Mouse (Mus musculus) midbrain, embryonic 12.5 days (tissue): Measurements from ENCODE around the gene Rpl10a. TPM values are rescaled to one million over a fixed set of nuclear protein-coding genes. Genes with fewer than 3 reads are reported as not detected.

ENCODE experiments used
- ATAC-seq: fragments of 200-750 bp; cut with Nextera tagmentation; 2 replicates; pipeline ENCODE4 v1.8.0; 2017; ENCODE audit warnings: low read depth, moderate TSS enrichment, moderate library complexity; ENCODE audit not compliant: low FRiP score
- H3K27ac ChIP-seq: fragments of 300-500 bp; sonication (generic); replicated peaks from 2 replicates; pipeline ENCODE4 v1.5.1; 2016; ENCODE audit warnings: mild to moderate bottlenecking
- H3K27me3 ChIP-seq: fragments of 300-500 bp; sonication (generic); 2 replicates; pipeline ENCODE4 v1.6.1; 2016; ENCODE audit warnings: mild to moderate bottlenecking
- H3K36me3 ChIP-seq: fragments of 300-500 bp; sonication (generic); 2 replicates; pipeline ENCODE4 v1.6.1; 2016
- H3K4me1 ChIP-seq: fragments of 300-500 bp; sonication (generic); 2 replicates; pipeline ENCODE4 v1.6.1; 2016
- H3K4me2 ChIP-seq: fragments of 300-500 bp; sonication (generic); replicated peaks from 2 replicates; pipeline ENCODE4 v1.6.1; 2016; ENCODE audit warnings: mild to moderate bottlenecking, moderate library complexity
- H3K4me3 ChIP-seq: fragments of 300-500 bp; sonication (generic); 2 replicates; pipeline ENCODE4 v1.5.1; 2016; ENCODE audit warnings: mild to moderate bottlenecking
- H3K9ac ChIP-seq: fragments of 300-500 bp; sonication (generic); replicated peaks from 2 replicates; pipeline ENCODE4 v1.6.1; 2016; ENCODE audit warnings: mild to moderate bottlenecking, moderate library complexity
- H3K9me3 ChIP-seq: fragments of 300-500 bp; sonication (generic); 2 replicates; pipeline ENCODE4 v1.6.1; 2016; ENCODE audit warnings: mild to moderate bottlenecking
- WGBS: fragments of 180-500 bp; shearing (Covaris S2); methylation state at CpG from one replicate; pipeline ENCODE4 v1.1.7; 2016; 5-methylcytosine and 5-hydroxymethylcytosine counted together
- polyA plus RNA-seq: library from polyadenylated mRNA; unstranded; fragments of >200 nt; fragmentation: Nextera tagmentation; extraction: Ambion mirVana; gene quantifications from 2 replicates; pipeline ENCODE4 v1.2.1, GENCODE M21; 2016

Rpl10a gene
- polyA plus RNA-seq, 1 experiment from 2014 or later: 329 TPM

DNA sequence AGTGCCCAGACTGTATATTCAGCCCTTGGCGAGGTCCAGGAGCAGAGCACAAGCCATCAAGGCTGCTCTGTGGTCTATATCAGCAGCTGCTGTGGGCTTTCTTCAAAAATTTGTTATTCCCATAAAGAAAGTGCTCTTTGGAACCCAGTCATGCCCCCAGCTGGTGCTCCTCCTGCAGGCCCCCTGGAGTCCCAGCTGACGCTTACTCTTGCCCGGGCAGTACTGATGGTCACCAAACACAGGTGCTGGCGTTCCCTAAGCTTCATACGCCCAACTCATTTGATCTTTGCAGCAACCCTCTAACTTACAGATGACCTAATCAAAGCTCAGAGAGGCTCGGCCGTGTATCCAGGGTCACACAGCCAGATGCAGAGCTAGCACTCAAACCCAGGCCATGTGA is 9.3 kb downstream of the Rpl10a start:
- WGBS: 91% methylated on average over 7 of the region's 7 CpGs
- H3K27me3 ChIP-seq: peaks cover 5% of the 10 kb centered on the region; the same call in 1 of the 2 replicates
- H3K4me1 ChIP-seq: peaks cover 26% of the 10 kb centered on the region
- no peak overlapping the region for H3K4me3 ChIP-seq
- H3K9me3 ChIP-seq: no peaks in the 10 kb centered on the region
- H3K36me3 ChIP-seq: peaks cover 17% of the 10 kb centered on the region
- no peak overlapping the region for H3K4me2 ChIP-seq
- no peak overlapping the region for H3K27ac ChIP-seq
- H3K9ac ChIP-seq: no peak overlapping the region
- no peak for ATAC-seq

DNA sequence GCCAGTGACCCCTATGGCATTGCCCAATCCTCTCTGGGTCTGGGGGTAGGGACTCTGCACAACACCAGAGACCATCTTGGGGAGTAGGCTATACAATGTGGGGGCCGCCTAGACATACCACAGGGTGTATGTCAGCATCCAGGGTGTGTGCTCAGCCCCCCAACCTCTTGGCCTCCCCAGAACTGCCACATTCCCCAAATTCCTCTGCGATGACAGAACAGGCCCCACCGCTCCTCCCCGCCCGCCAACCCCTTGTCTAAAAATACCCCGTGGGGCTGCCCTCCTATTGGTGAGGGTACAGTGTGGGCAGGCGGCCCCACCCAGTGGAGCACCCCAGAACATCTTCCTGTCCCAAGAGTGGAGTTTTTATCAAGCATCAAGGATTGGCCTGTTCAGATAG is 12.3 kb downstream of the Rpl10a start:
- no peaks in the 10 kb centered on the region for H3K9me3 ChIP-seq
- 78% methylated on average over 7 of the region's 7 CpGs for WGBS
- peaks cover 24% of the 10 kb centered on the region for H3K4me1 ChIP-seq
- peak; percentile 21 for ATAC-seq
- H3K9ac ChIP-seq: peak overlapping the region; percentile 50
- peaks cover 7% of the 10 kb centered on the region for H3K36me3 ChIP-seq
- peak overlapping the region; percentile 50 for H3K4me2 ChIP-seq
- peaks cover 11% of the 10 kb centered on the region; the same call in 1 of the 2 replicates for H3K27me3 ChIP-seq
- no peak overlapping the region for H3K27ac ChIP-seq
- H3K4me3 ChIP-seq: no peak overlapping the region

DNA sequence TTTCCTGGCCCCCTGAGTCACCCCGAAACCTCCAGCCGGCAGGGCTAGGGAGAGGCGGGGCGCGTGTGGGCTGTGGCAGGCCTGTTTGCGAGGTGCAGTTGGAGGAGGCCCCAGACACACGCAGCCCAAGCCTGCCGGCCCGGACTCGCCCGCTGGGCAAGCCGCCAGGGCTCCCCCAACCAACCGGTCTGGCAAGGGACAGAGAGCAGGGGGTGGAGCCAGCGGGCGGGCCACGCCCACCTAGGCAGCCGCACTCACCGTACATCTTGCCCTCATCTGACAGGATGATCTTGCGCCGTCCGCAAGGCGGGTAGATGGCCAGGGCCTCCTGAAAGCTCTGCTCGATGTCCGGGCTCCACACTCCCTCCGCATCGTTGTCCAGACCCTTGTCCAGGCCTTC is 12.8 kb downstream of the Rpl10a start:
- Histone ChIP-seq H3K27ac (no peak overlapping the region), H3K4me1 (peaks cover 30% of the 10 kb centered on the region), H3K27me3 (peaks cover 11% of the 10 kb centered on the region; the same call in 1 of the 2 replicates), H3K36me3 (peaks cover 4% of the 10 kb centered on the region), H3K4me2 (peak overlapping the region; percentile 50), H3K4me3 (peak overlapping the region; percentile 23), H3K9ac (peak overlapping the region; percentile 50), H3K9me3 (no peaks in the 10 kb centered on the region)
- 5% methylated on average over 26 of the region's 26 CpGs for WGBS
- ATAC-seq: peak; percentile 69

DNA sequence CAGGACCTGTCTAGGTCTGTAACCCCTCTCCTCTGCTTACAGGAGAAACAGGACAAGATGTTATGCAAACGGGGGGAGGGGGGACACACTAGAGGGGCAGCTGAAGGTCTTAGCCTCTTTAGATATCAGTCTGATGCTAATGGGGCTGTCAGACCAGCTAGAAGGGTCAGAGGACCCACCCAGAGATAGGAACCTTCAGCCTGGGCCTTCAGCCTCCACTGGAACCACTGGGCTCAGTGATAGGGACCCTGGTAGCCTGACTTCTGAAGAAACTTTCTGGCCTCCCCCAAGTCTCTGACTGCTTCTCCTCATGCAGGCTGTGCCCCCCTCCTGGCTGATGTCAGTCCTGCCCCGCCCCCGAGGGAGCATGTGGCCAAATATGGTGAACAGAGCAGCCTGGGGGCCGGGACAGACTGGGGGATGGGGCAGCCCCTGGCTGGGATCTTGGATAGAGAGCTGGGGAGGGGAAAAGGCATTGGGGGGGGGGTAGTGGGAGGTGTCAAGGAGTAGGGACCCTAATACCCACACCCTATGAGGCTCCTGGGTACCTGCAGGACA is 15.9 kb downstream of the Rpl10a start:
- Histone ChIP-seq H3K27me3 (peaks cover 26% of the 10 kb centered on the region; the same call in 1 of the 2 replicates), H3K4me2 (no peak overlapping the region), H3K27ac (no peak overlapping the region), H3K36me3 (peaks cover 4% of the 10 kb centered on the region), H3K4me3 (no peak overlapping the region), H3K9me3 (no peaks in the 10 kb centered on the region), H3K9ac (no peak overlapping the region), H3K4me1 (peaks cover 42% of the 10 kb centered on the region)
- ATAC-seq: no peak
- 31% methylated on average over 4 of the region's 4 CpGs for WGBS

DNA sequence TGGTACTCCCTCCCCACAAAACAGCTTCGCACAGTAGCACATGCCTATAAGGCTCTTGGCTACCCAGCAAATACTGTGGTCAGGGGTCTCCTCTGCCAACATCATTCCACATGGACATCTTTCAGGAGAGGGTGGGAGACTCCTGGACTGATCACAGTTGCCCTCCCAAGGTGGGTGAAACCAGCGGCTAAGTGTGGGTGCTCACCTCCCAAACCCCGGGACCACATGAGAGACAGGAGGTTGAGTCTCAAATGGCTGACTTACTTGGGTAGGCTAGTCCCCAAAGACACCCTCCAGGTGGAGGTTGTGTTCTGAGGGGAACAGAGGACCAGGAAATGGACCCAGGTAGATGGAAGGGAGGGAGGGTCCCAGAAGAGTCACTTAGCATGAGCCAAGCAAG is 16.4 kb downstream of the Rpl10a start:
- no peak overlapping the region for H3K9ac ChIP-seq
- H3K4me3 ChIP-seq: no peak overlapping the region
- peaks cover 3% of the 10 kb centered on the region for H3K36me3 ChIP-seq
- no peak overlapping the region for H3K27ac ChIP-seq
- H3K4me2 ChIP-seq: no peak overlapping the region
- no peak for ATAC-seq
- 52% methylated on average over 3 of the region's 3 CpGs for WGBS
- H3K9me3 ChIP-seq: no peaks in the 10 kb centered on the region
- peaks cover 30% of the 10 kb centered on the region; the same call in 1 of the 2 replicates for H3K27me3 ChIP-seq
- H3K4me1 ChIP-seq: peaks cover 48% of the 10 kb centered on the region

DNA sequence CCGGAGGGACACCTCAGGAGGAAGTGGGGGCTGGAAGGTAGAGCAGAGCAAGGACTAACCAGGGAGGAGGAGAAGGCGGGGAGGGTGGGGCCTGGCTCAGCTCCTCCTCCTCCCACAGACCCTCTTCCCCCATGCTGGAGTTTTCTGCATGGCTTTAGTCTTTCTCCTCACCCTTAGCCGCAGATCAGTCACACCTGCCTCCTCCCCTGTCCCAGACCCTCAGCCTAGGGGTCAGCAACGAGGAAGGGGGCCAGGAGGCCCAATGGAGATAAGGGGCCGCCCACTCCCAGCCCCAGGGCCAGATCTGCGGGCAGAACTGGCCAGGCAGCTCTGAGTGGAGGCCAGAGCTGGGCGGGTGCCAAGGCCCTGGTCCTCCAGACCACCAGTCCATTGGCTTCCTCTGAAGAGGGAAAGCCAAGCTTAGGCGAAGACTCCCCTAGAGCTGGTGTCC is 17.0 kb downstream of the Rpl10a start:
- no peaks in the 10 kb centered on the region for H3K9me3 ChIP-seq
- H3K4me3 ChIP-seq: no peak overlapping the region
- 0 out of 2 replicates have a peak overlapping the region, but pooled peaks have one; percentile 21 for H3K9ac ChIP-seq
- H3K27ac ChIP-seq: peak overlapping the region; percentile 25; the same call in 1 of the 2 replicates
- H3K4me1 ChIP-seq: peaks cover 53% of the 10 kb centered on the region
- ATAC-seq: no peak
- peaks cover 31% of the 10 kb centered on the region; the same call in 1 of the 2 replicates for H3K27me3 ChIP-seq
- no peak overlapping the region for H3K4me2 ChIP-seq
- WGBS: 14% methylated on average over 8 of the region's 8 CpGs
- no peaks in the 10 kb centered on the region for H3K36me3 ChIP-seq

DNA sequence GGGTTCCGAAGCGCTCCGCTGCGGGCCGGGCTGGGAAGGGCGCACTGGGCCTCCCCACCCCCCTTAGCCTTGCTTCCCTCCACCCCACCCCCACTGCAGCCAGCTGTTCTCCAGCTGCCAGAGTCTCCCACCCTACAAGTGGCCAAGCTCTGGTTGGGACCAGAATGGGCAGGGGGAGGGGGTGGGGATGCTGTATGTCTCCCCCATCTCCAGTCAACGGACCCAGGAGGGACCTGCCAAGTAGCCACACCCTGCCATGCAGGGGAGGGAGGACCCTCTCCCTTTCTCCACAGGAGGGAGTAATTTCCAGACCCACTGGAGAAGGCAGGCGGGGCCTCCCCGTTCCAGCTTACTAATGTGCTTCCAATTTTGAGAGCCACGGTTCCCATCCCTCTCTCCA is 17.6 kb downstream of the Rpl10a start:
- Histone ChIP-seq H3K4me3 (no peak overlapping the region), H3K4me1 (peaks cover 49% of the 10 kb centered on the region)

DNA sequence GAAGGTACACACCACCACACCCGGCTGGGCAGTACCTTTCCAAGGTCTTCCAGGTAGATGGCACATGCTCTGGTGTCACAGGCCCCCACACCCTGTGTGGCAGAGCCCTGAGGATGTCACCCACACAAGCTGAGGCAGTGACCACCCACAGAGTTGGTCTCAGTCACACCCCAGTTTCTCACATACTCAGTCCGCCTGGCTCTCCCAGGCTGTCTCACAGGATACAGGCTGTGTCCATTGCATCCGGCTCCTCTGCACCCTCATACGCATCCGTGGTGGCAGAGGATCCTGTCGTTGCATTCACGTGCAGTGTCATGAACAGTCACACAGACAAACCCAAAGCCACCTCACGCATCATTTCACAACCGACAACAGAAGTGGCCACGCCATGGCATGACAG is 19.1 kb downstream of the Rpl10a start:
- no peak overlapping the region for H3K27ac ChIP-seq
- H3K36me3 ChIP-seq: no peaks in the 10 kb centered on the region
- no peak for ATAC-seq
- 86% methylated on average over 10 of the region's 10 CpGs for WGBS
- no peak overlapping the region for H3K9ac ChIP-seq
- H3K27me3 ChIP-seq: peaks cover 42% of the 10 kb centered on the region
- peaks cover 52% of the 10 kb centered on the region for H3K4me1 ChIP-seq
- no peak overlapping the region for H3K4me3 ChIP-seq
- H3K4me2 ChIP-seq: no peak overlapping the region
- no peaks in the 10 kb centered on the region for H3K9me3 ChIP-seq

More for the DNA sequence above, 17.6 kb downstream of the Rpl10a start:
- Histone ChIP-seq H3K9ac (0 out of 2 replicates have a peak overlapping the region, but pooled peaks have one; percentile 12), H3K36me3 (no peaks in the 10 kb centered on the region), H3K27ac (peak overlapping the region; percentile 25; the same call in 1 of the 2 replicates), H3K9me3 (no peaks in the 10 kb centered on the region), H3K27me3 (peaks cover 32% of the 10 kb centered on the region), H3K4me2 (no peak overlapping the region)
- no peak for ATAC-seq
- WGBS: 11% methylated on average over 10 of the region's 10 CpGs

DNA sequence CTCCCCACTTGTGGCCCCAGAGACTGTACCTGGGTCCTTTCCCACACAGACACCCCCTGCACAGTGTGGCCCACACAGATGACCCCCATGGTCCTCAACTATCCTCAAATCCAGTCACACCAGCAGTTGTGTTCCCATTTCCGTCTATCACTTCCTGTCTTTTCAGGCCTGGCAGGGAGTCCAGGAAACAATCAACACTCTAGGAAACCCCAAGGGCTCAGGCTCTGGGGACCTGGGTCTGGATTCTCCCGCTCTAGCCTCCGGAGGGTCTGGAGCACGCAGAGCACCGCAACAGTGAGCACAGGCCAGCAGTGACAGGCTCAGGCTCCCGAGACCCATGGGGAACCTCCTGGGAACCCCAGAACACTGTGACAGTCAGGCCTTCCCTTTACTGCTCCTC is 19.9 kb downstream of the Rpl10a start:
- H3K9me3 ChIP-seq: no peaks in the 10 kb centered on the region
- no peak overlapping the region for H3K9ac ChIP-seq
- no peak overlapping the region for H3K4me2 ChIP-seq
- ATAC-seq: no peak
- H3K36me3 ChIP-seq: no peaks in the 10 kb centered on the region
- peaks cover 46% of the 10 kb centered on the region for H3K27me3 ChIP-seq
- H3K4me3 ChIP-seq: no peak overlapping the region
- H3K27ac ChIP-seq: no peak overlapping the region
- H3K4me1 ChIP-seq: peaks cover 52% of the 10 kb centered on the region
- WGBS: 56% methylated on average over 6 of the region's 6 CpGs

DNA sequence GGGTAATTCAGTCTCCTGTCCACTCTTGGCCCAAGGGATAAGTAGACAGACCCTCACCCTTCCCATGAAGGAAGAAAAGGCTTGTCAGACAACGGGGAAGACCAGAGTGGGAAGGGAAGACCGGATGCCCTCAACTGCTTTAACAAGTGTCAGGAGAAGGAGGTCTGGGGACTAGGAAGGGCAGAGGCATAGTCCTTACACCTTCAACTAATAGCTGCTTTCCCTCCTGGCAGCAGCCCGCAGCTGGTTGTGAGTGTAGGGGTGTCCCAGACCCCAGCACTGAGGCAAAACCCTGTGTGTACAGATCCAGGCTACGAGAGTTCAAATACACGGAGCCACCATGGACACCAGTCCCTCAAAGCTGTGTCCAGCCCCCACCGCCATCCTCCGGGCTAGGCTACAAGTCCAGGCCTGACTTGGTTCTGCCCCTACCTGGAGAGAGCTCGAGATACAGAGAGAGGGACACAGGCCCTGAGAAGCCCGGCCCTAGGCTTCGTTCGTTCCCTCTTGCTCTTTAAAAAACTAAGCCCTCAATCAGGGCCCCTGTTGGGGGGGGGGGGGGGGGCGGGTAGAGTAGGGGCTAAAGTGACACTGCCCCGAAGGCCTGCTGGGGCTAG is 21.1 kb downstream of the Rpl10a start:
- Histone ChIP-seq H3K4me2 (peak overlapping the region; percentile 88), H3K36me3 (no peaks in the 10 kb centered on the region), H3K9me3 (no peaks in the 10 kb centered on the region), H3K4me3 (peak overlapping the region; percentile 63), H3K4me1 (peaks cover 50% of the 10 kb centered on the region), H3K9ac (peak overlapping the region; percentile 77), H3K27ac (peak overlapping the region; percentile 55; the same call in 1 of the 2 replicates), H3K27me3 (peaks cover 51% of the 10 kb centered on the region)
- 15% methylated on average over 12 of the region's 13 CpGs for WGBS
- ATAC-seq: no peak

DNA sequence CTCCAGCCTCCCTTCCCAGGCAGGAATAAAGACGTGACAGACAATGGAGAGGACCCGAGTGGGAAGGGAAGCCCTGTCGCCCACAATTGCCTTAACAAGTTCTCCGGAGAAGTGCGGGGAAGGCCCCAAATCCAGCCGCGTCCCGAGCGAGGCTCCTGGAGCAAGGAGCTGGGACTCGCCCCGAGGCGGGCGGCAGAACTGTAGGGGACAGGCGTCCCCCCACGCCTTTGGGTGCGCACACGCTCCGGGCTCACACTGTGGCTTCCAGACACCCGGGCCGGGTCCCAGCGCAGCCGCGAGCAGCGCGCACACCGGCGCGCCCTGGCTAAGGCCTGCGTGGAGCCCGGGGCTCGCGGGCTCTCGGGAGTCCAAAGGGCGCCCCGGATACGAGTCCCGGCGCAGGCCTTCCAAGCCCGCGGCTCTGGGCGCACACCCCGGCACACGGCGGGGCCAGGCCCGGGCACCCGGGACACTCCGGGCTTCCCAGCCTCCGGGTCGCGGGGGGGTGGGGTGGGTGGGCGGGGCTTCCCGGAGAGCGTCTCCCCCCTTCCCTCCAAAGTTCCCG is 21.7 kb downstream of the Rpl10a start:
- H3K27ac ChIP-seq: peak overlapping the region; percentile 55
- peak; percentile 39 for ATAC-seq

More for the DNA sequence above, 21.7 kb downstream of the Rpl10a start:
- no peaks in the 10 kb centered on the region for H3K9me3 ChIP-seq
- H3K4me1 ChIP-seq: peaks cover 48% of the 10 kb centered on the region
- no peaks in the 10 kb centered on the region for H3K36me3 ChIP-seq
- WGBS: under 1% methylated on average over 52 of the region's 54 CpGs
- peak overlapping the region; percentile 88 for H3K4me2 ChIP-seq
- peak overlapping the region; percentile 63 for H3K4me3 ChIP-seq
- H3K27me3 ChIP-seq: peaks cover 51% of the 10 kb centered on the region
- peak overlapping the region; percentile 77 for H3K9ac ChIP-seq
